Mouse (Mus musculus): ENCODE results near the gene Il12rb1. TPM values are rescaled to one million over a fixed set of nuclear protein-coding genes. Genes with fewer than 3 reads are reported as not detected.
A peak's percentile ranks its signal among the peaks of the same experiment; 100 is the strongest.

The Il12rb1 gene
- total RNA-seq, 2 experiments from 2014 or later: not detected

- peak; percentile 87 for DNase-seq
Measured at GRCm38 (mm10) chr8:70831517-70831916, 23.3 kb downstream of the Il12rb1 start.

GRCm38 (mm10) chr8:70832371-70832770, 24.1 kb downstream of the Il12rb1 start:
- DNase-seq: peak; percentile 87

GRCm38 (mm10) chr8:70833018-70833482, 24.8 kb downstream of the Il12rb1 start:
- DNase-seq: no peak

- DNase-seq: peak; percentile 93
Measured at GRCm38 (mm10) chr8:70833520-70833919, 25.3 kb downstream of the Il12rb1 start.

- DNase-seq: peak; percentile 81
Measured at GRCm38 (mm10) chr8:70834071-70834470, 25.8 kb downstream of the Il12rb1 start.

GRCm38 (mm10) chr8:70836666-70837065, 28.4 kb downstream of the Il12rb1 start:
- DNase-seq: peak; percentile 52

GRCm38 (mm10) chr8:70838654-70839407, 30.6 kb downstream of the Il12rb1 start:
- DNase-seq: peak; percentile 57

- DNase-seq: peak; percentile 100
Measured at GRCm38 (mm10) chr8:70839408-70840351, 31.4 kb downstream of the Il12rb1 start, which contains the start of gene Arrdc2. Gene Arrdc2, minus strand, starts transcription at chr8:70839720.

GRCm38 (mm10) chr8:70840590-70840989, 32.3 kb downstream of the Il12rb1 start:
- DNase-seq: no peak

GRCm38 (mm10) chr8:70841147-70842072, 33.2 kb downstream of the Il12rb1 start:
- peak; percentile 83 for DNase-seq

GRCm38 (mm10) chr8:70842484-70842883, 34.2 kb downstream of the Il12rb1 start:
- no peak for DNase-seq

- DNase-seq: no peak
Measured at GRCm38 (mm10) chr8:70843214-70843773, 35.0 kb downstream of the Il12rb1 start.

- no peak for DNase-seq
Measured at GRCm38 (mm10) chr8:70843941-70844340, 35.7 kb downstream of the Il12rb1 start.

GRCm38 (mm10) chr8:70844523-70844922, 36.3 kb downstream of the Il12rb1 start:
- DNase-seq: peak; percentile 79

GRCm38 (mm10) chr8:70845108-70845507, 36.9 kb downstream of the Il12rb1 start:
- no peak for DNase-seq

GRCm38 (mm10) chr8:70846371-70847154, 38.3 kb downstream of the Il12rb1 start:
- no peak for DNase-seq

GRCm38 (mm10) chr8:70849333-70849990, 41.2 kb downstream of the Il12rb1 start:
- peak; percentile 75 for DNase-seq

- no peak for DNase-seq
Measured at GRCm38 (mm10) chr8:70850132-70850845, 42.0 kb downstream of the Il12rb1 start.

- DNase-seq: no peak
Measured at GRCm38 (mm10) chr8:70850947-70851346, 42.7 kb downstream of the Il12rb1 start.
